Mouse (Mus musculus) embryonic fibroblast, embryonic 13.5 days (primary cell): Measurements from ENCODE around the gene Cd200r3. TPM values are rescaled to one million over a fixed set of nuclear protein-coding genes. Genes with fewer than 3 reads are reported as not detected.

ENCODE experiments used
- H3K27ac ChIP-seq: 2 replicates; pipeline ENCODE4 v1.5.1; 2012; ENCODE audit warnings: low read length, control low read depth, inconsistent platforms; ENCODE audit not compliant: insufficient read depth
- H3K4me1 ChIP-seq: 2 replicates; pipeline ENCODE4 v1.6.1; 2011; ENCODE audit warnings: low read length; ENCODE audit not compliant: control insufficient read depth, insufficient read depth
- H3K4me3 ChIP-seq: 2 replicates; pipeline ENCODE4 v1.5.1; 2011; ENCODE audit warnings: mild to moderate bottlenecking, control low read depth, low read length; ENCODE audit not compliant: insufficient read depth
- CTCF ChIP-seq: IDR thresholded peaks from 2 replicates; pipeline ENCODE4 v1.5.1; 2011; ENCODE audit warnings: mild to moderate bottlenecking, control low read depth, low read length, moderate library complexity, borderline replicate concordance; ENCODE audit not compliant: insufficient read depth
- POLR2A ChIP-seq: IDR thresholded peaks from 2 replicates; pipeline ENCODE4 v1.6.1; 2011; ENCODE audit warnings: low read depth, mild to moderate bottlenecking, control low read depth, low read length, moderate library complexity
- polyA plus RNA-seq: library from polyadenylated mRNA; stranded (reverse); fragments of >200 nt; gene quantifications from 2 replicates; pipeline ENCODE4 v1.2.4, GENCODE M21; 2011; ENCODE audit warnings: low read depth; ENCODE audit not compliant: missing spikeins, insufficient read length

Gene Cd200r3
- polyA plus RNA-seq, 1 experiment: not detected

- H3K4me1 ChIP-seq: peaks cover 4% of the 10 kb centered on the region; the same call in 1 of the 2 replicates
- H3K27ac ChIP-seq: no peak overlapping the region
- no peak overlapping the region for H3K4me3 ChIP-seq
- TF ChIP-seq POLR2A: no peak
- TF ChIP-seq CTCF: no peak
These were observed 81.8 kb downstream of the Cd200r3 start for GRCm38 (mm10) chr16:45025321-45025720.

GRCm38 (mm10) chr16:45029080-45029479 lies 85.6 kb downstream of the Cd200r3 start:
- TF ChIP-seq POLR2A: no peak
- no peak for TF ChIP-seq CTCF
- H3K4me3 ChIP-seq: no peak overlapping the region
- H3K4me1 ChIP-seq: peaks cover 4% of the 10 kb centered on the region; the same call in 1 of the 2 replicates
- peak overlapping the region; percentile 71 for H3K27ac ChIP-seq

GRCm38 (mm10) chr16:45029493-45029892 lies 86.0 kb downstream of the Cd200r3 start:
- Histone ChIP-seq H3K4me1 (peaks cover 4% of the 10 kb centered on the region; the same call in 1 of the 2 replicates), H3K27ac (peak overlapping the region; percentile 71), H3K4me3 (no peak overlapping the region)
- no peak for TF ChIP-seq CTCF
- TF ChIP-seq POLR2A: no peak

GRCm38 (mm10) chr16:45030127-45030526 lies 86.6 kb downstream of the Cd200r3 start:
- Histone ChIP-seq H3K4me1 (peaks cover 4% of the 10 kb centered on the region; the same call in 1 of the 2 replicates), H3K4me3 (no peak overlapping the region), H3K27ac (peak overlapping the region; percentile 42; the same call in 1 of the 2 replicates)
- TF ChIP-seq POLR2A (no peak), CTCF (no peak)

GRCm38 (mm10) chr16:45030796-45031195 lies 87.3 kb downstream of the Cd200r3 start:
- Histone ChIP-seq H3K4me3 (no peak overlapping the region), H3K27ac (peak overlapping the region; percentile 87), H3K4me1 (peaks cover 4% of the 10 kb centered on the region; the same call in 1 of the 2 replicates)
- TF ChIP-seq POLR2A: no peak
- TF ChIP-seq CTCF: no peak

Other genes starting within 250 kb of the Cd200r3 start
- 17.5 and 19.6 TPM in 2 replicates for gene Nepro, start 219.4 kb upstream of the Cd200r3 start, polyA plus RNA-seq
- gene Gtpbp8, start 197.3 kb upstream of the Cd200r3 start, polyA plus RNA-seq: 23.4 and 26.4 TPM in 2 replicates
- gene Cd200r1, start 177.9 kb upstream of the Cd200r3 start, polyA plus RNA-seq: 0.27 and 1.1 TPM in 2 replicates
- gene Cd200r4, start 131.9 kb upstream of the Cd200r3 start, polyA plus RNA-seq: not detected in 2 replicates
- not detected in 2 replicates for gene Cd200r2, start 76.6 kb upstream of the Cd200r3 start, polyA plus RNA-seq
- gene Ccdc80, start 149.7 kb downstream of the Cd200r3 start, polyA plus RNA-seq: 640 and 641 TPM in 2 replicates
- gene Slc35a5, start 215.0 kb downstream of the Cd200r3 start, polyA plus RNA-seq: 34.8 and 46.1 TPM in 2 replicates
- gene Atg3, start 215.1 kb downstream of the Cd200r3 start, polyA plus RNA-seq: 57.1 and 72.5 TPM in 2 replicates